In genomic region chr6:100792973-100793769, GRCm38 (mm10) we compare ENCODE assay signal across 18 mouse cellular contexts. TPM values are rescaled to one million over a fixed set of nuclear protein-coding genes. Genes with fewer than 3 reads are reported as not detected.
DNase-seq lines count a peak whose midpoint lies in the region; ATAC-seq and TF ChIP-seq lines count a peak whose summit lies in the region.
"Had no signal": no experiment of that assay in that cellular context is flagged by ENCODE, and none has a peak within 500 bp of the region (broad histone marks: within the 10 kb centered on the region; RNA-seq: fewer than 3 reads in every experiment).

No protein-coding gene starts in this region.

- H3K27me3 ChIP-seq in forebrain, embryonic 13.5 days: no peaks in the 10 kb centered on the region
- H3K27me3 ChIP-seq in forebrain, embryonic 10.5 days (ENCODE audit: poor library complexity, severe bottlenecking): no peaks in the 10 kb centered on the region
- no peaks in the 10 kb centered on the region for H3K27me3 ChIP-seq in hindbrain, postnatal 0 days (ENCODE audit: insufficient read depth, low read length)
- no peaks in the 10 kb centered on the region for H3K27me3 ChIP-seq in hindbrain, embryonic 10.5 days (ENCODE audit: insufficient read depth, poor library complexity, severe bottlenecking)
- no peaks in the 10 kb centered on the region for H3K27me3 ChIP-seq in lung, postnatal 0 days (replicated peaks; ENCODE audit: insufficient read depth, low read length)
- H3K27me3 ChIP-seq in forebrain, embryonic 16.5 days (replicated peaks; ENCODE audit: control insufficient read depth, insufficient read depth, low read length): no peaks in the 10 kb centered on the region
- H3K27me3 ChIP-seq in intestine, postnatal 0 days (replicated peaks; ENCODE audit: control insufficient read depth, insufficient read depth, low read length): no peaks in the 10 kb centered on the region
- H3K27me3 ChIP-seq: hindbrain, embryonic 15.5 days had no signal

- no peak for DNase-seq in forebrain, embryonic 10.5 days (ENCODE audit: extremely low spot score, low spot score)
- peak; percentile 57 for DNase-seq in hindbrain, postnatal 0 days (ENCODE audit: low spot score)
- DNase-seq in hindbrain, embryonic 10.5 days (ENCODE audit: low spot score): no peak
- DNase-seq in lung, postnatal 0 days (ENCODE audit: low spot score): peak; percentile 11
- DNase-seq in lung, adult 18-20 months: no peak
- DNase-seq: adrenal gland, postnatal 14 days; cerebellum, adult 18-20 months; gastrocnemius, postnatal 14 days had no signal

- H3K4me2 ChIP-seq in forebrain, embryonic 13.5 days: no peak overlapping the region
- no peak overlapping the region for H3K4me2 ChIP-seq in hindbrain, postnatal 0 days (ENCODE audit: low read depth, low read length)
- H3K4me2 ChIP-seq in lung, postnatal 0 days (replicated peaks; ENCODE audit: low read depth, low read length): no peak overlapping the region
- H3K4me2 ChIP-seq in forebrain, embryonic 16.5 days (ENCODE audit: low read length): no peak overlapping the region
- H3K4me2 ChIP-seq in intestine, postnatal 0 days (replicated peaks; ENCODE audit: low read depth): no peak overlapping the region
- H3K4me2 ChIP-seq: hindbrain, embryonic 15.5 days; liver, embryonic 11.5 days had no signal

- TF ChIP-seq CTCF in hindbrain, postnatal 0 days (IDR thresholded peaks at IDR 0.05; ENCODE audit: low read depth): no peak
- TF ChIP-seq CTCF in lung, postnatal 0 days (IDR thresholded peaks at IDR 0.05): no peak
- no peak for TF ChIP-seq CTCF in intestine, postnatal 0 days (IDR thresholded peaks at IDR 0.05; ENCODE audit: low read depth)

- H3K9ac ChIP-seq in forebrain, embryonic 13.5 days: no peak overlapping the region
- no peak overlapping the region for H3K9ac ChIP-seq in hindbrain, postnatal 0 days (replicated peaks; ENCODE audit: low read length)
- no peak overlapping the region for H3K9ac ChIP-seq in lung, postnatal 0 days (replicated peaks; ENCODE audit: low read depth)
- H3K9ac ChIP-seq in forebrain, embryonic 16.5 days (replicated peaks; ENCODE audit: low read depth, low read length): no peak overlapping the region
- no peak overlapping the region for H3K9ac ChIP-seq in intestine, postnatal 0 days (ENCODE audit: low read depth, low read length)
- H3K9ac ChIP-seq: hindbrain, embryonic 15.5 days had no signal

- no peaks in the 10 kb centered on the region for H3K36me3 ChIP-seq in forebrain, embryonic 13.5 days (ENCODE audit: poor library complexity, severe bottlenecking)
- H3K36me3 ChIP-seq in forebrain, embryonic 10.5 days (replicated peaks): no peaks in the 10 kb centered on the region
- no peaks in the 10 kb centered on the region for H3K36me3 ChIP-seq in hindbrain, postnatal 0 days (ENCODE audit: insufficient read depth, low read length)
- H3K36me3 ChIP-seq in hindbrain, embryonic 10.5 days: no peaks in the 10 kb centered on the region
- no peaks in the 10 kb centered on the region for H3K36me3 ChIP-seq in lung, postnatal 0 days (ENCODE audit: insufficient read depth, low read length)
- no peaks in the 10 kb centered on the region for H3K36me3 ChIP-seq in forebrain, embryonic 16.5 days (ENCODE audit: control insufficient read depth, insufficient read depth)
- no peaks in the 10 kb centered on the region for H3K36me3 ChIP-seq in intestine, postnatal 0 days (ENCODE audit: control insufficient read depth, insufficient read depth)
- H3K36me3 ChIP-seq: G1E; hindbrain, embryonic 15.5 days; midbrain, embryonic 10.5 days had no signal

- 0 out of 2 replicates have a peak, but pooled peaks have one; percentile 30 for ATAC-seq in forebrain, embryonic 13.5 days
- ATAC-seq in hindbrain, postnatal 0 days: 0 out of 2 replicates have a peak, but pooled peaks have one; percentile 35
- ATAC-seq in lung, postnatal 0 days: 0 out of 2 replicates have a peak, but pooled peaks have one; percentile 16
- ATAC-seq in forebrain, embryonic 16.5 days: peak; percentile 31; the same call in 1 of the 2 replicates
- ATAC-seq in intestine, postnatal 0 days: no peak
- ATAC-seq: intestine, embryonic 16.5 days had no signal

- H3K27ac ChIP-seq in forebrain, embryonic 13.5 days: no peak overlapping the region
- no peak overlapping the region for H3K27ac ChIP-seq in forebrain, embryonic 10.5 days
- no peak overlapping the region for H3K27ac ChIP-seq in hindbrain, postnatal 0 days
- H3K27ac ChIP-seq in hindbrain, embryonic 10.5 days: no peak overlapping the region
- no peak overlapping the region for H3K27ac ChIP-seq in lung, postnatal 0 days (ENCODE audit: low read length)
- H3K27ac ChIP-seq in forebrain, embryonic 16.5 days (ENCODE audit: low read length): no peak overlapping the region
- H3K27ac ChIP-seq in intestine, postnatal 0 days (ENCODE audit: low read depth, low read length): no peak overlapping the region
- H3K27ac ChIP-seq: hindbrain, embryonic 15.5 days; kidney, postnatal 0 days; macrophage; midbrain, embryonic 10.5 days had no signal

- H3K4me3 ChIP-seq in forebrain, embryonic 13.5 days: no peak overlapping the region
- H3K4me3 ChIP-seq in forebrain, embryonic 10.5 days: no peak overlapping the region
- no peak overlapping the region for H3K4me3 ChIP-seq in hindbrain, postnatal 0 days (ENCODE audit: low read length)
- H3K4me3 ChIP-seq in hindbrain, embryonic 10.5 days: no peak overlapping the region
- H3K4me3 ChIP-seq in lung, postnatal 0 days (ENCODE audit: low read depth, low read length): no peak overlapping the region
- H3K4me3 ChIP-seq in forebrain, embryonic 16.5 days (replicated peaks; ENCODE audit: low read length): no peak overlapping the region
- H3K4me3 ChIP-seq in intestine, postnatal 0 days (ENCODE audit: low read depth, low read length): no peak overlapping the region
- H3K4me3 ChIP-seq: hindbrain, embryonic 15.5 days; midbrain, embryonic 10.5 days had no signal

- TF ChIP-seq EP300 in lung, postnatal 0 days (IDR thresholded peaks at IDR 0.05): no peak

- H3K9me3 ChIP-seq in forebrain, embryonic 13.5 days (replicated peaks): no peaks in the 10 kb centered on the region
- no peaks in the 10 kb centered on the region for H3K9me3 ChIP-seq in forebrain, embryonic 10.5 days
- H3K9me3 ChIP-seq in hindbrain, postnatal 0 days (ENCODE audit: low read length): no peaks in the 10 kb centered on the region
- H3K9me3 ChIP-seq in hindbrain, embryonic 10.5 days: no peaks in the 10 kb centered on the region
- no peaks in the 10 kb centered on the region for H3K9me3 ChIP-seq in lung, postnatal 0 days (ENCODE audit: low read length)
- no peaks in the 10 kb centered on the region for H3K9me3 ChIP-seq in forebrain, embryonic 16.5 days (ENCODE audit: control insufficient read depth, low read length)
- H3K9me3 ChIP-seq in intestine, postnatal 0 days (ENCODE audit: control insufficient read depth): no peaks in the 10 kb centered on the region
- H3K9me3 ChIP-seq: G1E; hindbrain, embryonic 15.5 days; midbrain, embryonic 10.5 days had no signal

- peaks cover 3% of the 10 kb centered on the region; the same call in 1 of the 2 replicates for H3K4me1 ChIP-seq in forebrain, embryonic 13.5 days
- no peaks in the 10 kb centered on the region for H3K4me1 ChIP-seq in forebrain, embryonic 10.5 days
- H3K4me1 ChIP-seq in hindbrain, postnatal 0 days (ENCODE audit: insufficient read depth, low read length): no peaks in the 10 kb centered on the region
- no peaks in the 10 kb centered on the region for H3K4me1 ChIP-seq in hindbrain, embryonic 10.5 days (replicated peaks)
- no peaks in the 10 kb centered on the region for H3K4me1 ChIP-seq in lung, postnatal 0 days (ENCODE audit: insufficient read depth, low read depth, low read length)
- peaks cover 5% of the 10 kb centered on the region for H3K4me1 ChIP-seq in forebrain, embryonic 16.5 days (replicated peaks; ENCODE audit: control insufficient read depth, insufficient read depth, low read length)
- no peaks in the 10 kb centered on the region for H3K4me1 ChIP-seq in intestine, postnatal 0 days (replicated peaks; ENCODE audit: control insufficient read depth, insufficient read depth, low read length)
- H3K4me1 ChIP-seq: hindbrain, embryonic 15.5 days; midbrain, embryonic 10.5 days had no signal

- WGBS in forebrain, embryonic 13.5 days: 63% methylated on average over 14 of the region's 14 CpGs
- WGBS in forebrain, embryonic 10.5 days: 94% methylated on average over 14 of the region's 14 CpGs
- WGBS in hindbrain, postnatal 0 days: 56% methylated on average over 14 of the region's 14 CpGs
- WGBS in hindbrain, embryonic 10.5 days: 85% methylated on average over 14 of the region's 14 CpGs
- WGBS in lung, postnatal 0 days: 56% methylated on average over 14 of the region's 14 CpGs
- 41% methylated on average over 14 of the region's 14 CpGs for WGBS in forebrain, embryonic 16.5 days
- 68% methylated on average over 14 of the region's 14 CpGs for WGBS in intestine, postnatal 0 days

RNA-seq across cellular contexts. Expression of gene Ppp4r2, which starts 40.3 kb away (rescaled TPM):
- 26.9 and 27.4 TPM in 2 replicates for polyA plus RNA-seq in forebrain, embryonic 13.5 days (2015; fragmentation: Nextera tagmentation; extraction: Ambion mirVana)
- polyA plus RNA-seq in forebrain, embryonic 10.5 days (2016; fragmentation: Nextera tagmentation; extraction: Ambion mirVana): 24.4 and 24.7 TPM in 2 replicates
- total RNA-seq in hindbrain, postnatal 0 days (2014; rRNA removed): 23.9 and 24.5 TPM in 2 replicates
- 9.5 and 10.9 TPM in 2 replicates for polyA plus RNA-seq in hindbrain, postnatal 0 days (2015; fragmentation: Nextera tagmentation; extraction: Ambion mirVana)
- polyA plus RNA-seq in hindbrain, embryonic 10.5 days (2016; fragmentation: Nextera tagmentation; extraction: Ambion mirVana): 17.3 and 26.5 TPM in 2 replicates
- polyA plus RNA-seq in lung, postnatal 0 days (2015; fragmentation: Nextera tagmentation; extraction: Ambion mirVana): 12.1 and 14.3 TPM in 2 replicates
- polyA plus RNA-seq in forebrain, embryonic 16.5 days (2015; fragmentation: Nextera tagmentation; extraction: Ambion mirVana): 22.6 and 23.9 TPM in 2 replicates
- polyA plus RNA-seq in intestine, postnatal 0 days (2015; fragmentation: Nextera tagmentation; extraction: Ambion mirVana): 8.6 and 10.0 TPM in 2 replicates

Comparison
In these comparisons a context has a peak if more than half of its experiments do, and no peak if none do; other contexts are left out.
1. DNase-seq: peak in hindbrain, postnatal 0 days (single experiment) and lung, postnatal 0 days (single experiment); none in forebrain, embryonic 10.5 days (single experiment), hindbrain, embryonic 10.5 days (single experiment) and lung, adult 18-20 months (0 of 2).